Mouse (Mus musculus) lung, embryonic 14.5 days (tissue): Measurements from ENCODE around the gene Creld1. TPM values are rescaled to one million over a fixed set of nuclear protein-coding genes. Genes with fewer than 3 reads are reported as not detected.

Source experiments
- ATAC-seq: fragments of 200-750 bp; cut with Nextera tagmentation; 2 replicates; pipeline ENCODE4 v1.8.0; 2017; ENCODE audit warnings: mild to moderate bottlenecking, moderate TSS enrichment, moderate library complexity; ENCODE audit not compliant: insufficient read depth
- DNase-seq: peaks from one replicate; pipeline ENCODE4 v3.0.0-alpha.2; 2015
- H3K27ac ChIP-seq: fragments of 300-500 bp; sonication (generic); 2 replicates; pipeline ENCODE4 v1.5.1; 2014; ENCODE audit warnings: low read depth, mild to moderate bottlenecking, moderate library complexity
- H3K27me3 ChIP-seq: fragments of 300-500 bp; sonication (generic); 2 replicates; pipeline ENCODE4 v1.6.1; 2014; ENCODE audit warnings: low read length, control low read depth; ENCODE audit not compliant: insufficient read depth
- H3K36me3 ChIP-seq: fragments of 300-500 bp; sonication (generic); 2 replicates; pipeline ENCODE4 v1.6.1; 2014; ENCODE audit warnings: control low read depth; ENCODE audit not compliant: insufficient read depth
- H3K4me1 ChIP-seq: fragments of 300-500 bp; sonication (generic); 2 replicates; pipeline ENCODE4 v1.6.1; 2014; ENCODE audit warnings: antibody characterized with exemption, control low read depth; ENCODE audit not compliant: insufficient read depth
- H3K4me2 ChIP-seq: fragments of 300-500 bp; sonication (generic); 2 replicates; pipeline ENCODE4 v1.6.1; 2014; ENCODE audit warnings: mild to moderate bottlenecking
- H3K4me3 ChIP-seq: fragments of 300-500 bp; sonication (generic); 2 replicates; pipeline ENCODE4 v1.5.1; 2014; ENCODE audit warnings: low read depth, low read length
- H3K9ac ChIP-seq: fragments of 300-500 bp; sonication (generic); 2 replicates; pipeline ENCODE4 v1.6.1; 2014
- H3K9me3 ChIP-seq: fragments of 300-500 bp; sonication (generic); 2 replicates; pipeline ENCODE4 v1.6.1; 2016; ENCODE audit warnings: low read depth, low read length, control low read depth
- CTCF ChIP-seq: IDR thresholded peaks from 2 replicates; pipeline ENCODE4 v1.5.1; 2016; ENCODE audit warnings: antibody characterized with exemption, low read depth
- WGBS: fragments of 180-500 bp; shearing (Covaris S2); extraction: QIAGEN DNeasy Blood & Tissue Kit; methylation state at CpG from one replicate; pipeline ENCODE4 v1.1.7; 2014; 5-methylcytosine and 5-hydroxymethylcytosine counted together
- polyA plus RNA-seq: library from polyadenylated mRNA; unstranded; fragments of >200 nt; fragmentation: Nextera tagmentation; extraction: Ambion mirVana; gene quantifications from 2 replicates; pipeline ENCODE4 v1.2.1, GENCODE M21; 2014

Gene Creld1
- polyA plus RNA-seq, 1 experiment from 2014 or later, result 20.7 TPM

- peak; percentile 87 for DNase-seq
These were observed 13.7 kb upstream of the Creld1 start for GRCm38 (mm10) chr6:113469432-113469831.

DNA sequence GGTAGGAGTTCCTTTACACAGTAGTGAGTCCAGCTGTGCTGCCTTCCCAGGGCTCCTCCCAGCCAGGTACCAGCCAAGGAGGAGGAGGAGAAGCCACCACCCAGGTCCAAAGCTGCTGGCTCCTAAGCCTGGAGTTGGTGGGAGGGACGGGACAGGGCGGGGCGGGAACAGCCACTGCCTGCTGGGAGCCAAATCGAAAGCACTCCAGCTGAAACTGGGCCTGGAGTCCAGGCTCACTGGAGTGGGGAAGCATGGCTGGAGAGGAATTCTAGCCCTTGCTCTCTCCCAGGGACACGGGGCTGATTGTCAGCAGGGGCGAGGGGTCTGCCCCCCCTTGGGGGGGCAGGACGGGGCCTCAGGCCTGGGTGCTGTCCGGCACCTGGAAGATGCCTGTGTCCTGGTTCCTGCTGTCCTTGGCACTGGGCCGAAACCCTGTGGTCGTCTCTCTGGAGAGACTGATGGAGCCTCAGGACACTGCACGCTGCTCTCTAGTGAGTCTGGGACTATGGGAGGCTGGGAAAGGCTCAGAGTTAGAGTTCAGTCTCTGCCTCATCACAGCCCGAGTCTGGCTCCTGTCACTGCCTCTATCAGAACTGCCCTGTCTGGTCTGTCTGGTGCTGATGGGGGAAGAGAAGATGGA, 11.7 kb upstream of the Creld1 start, which contains the start of gene Il17rc:
Il17rc (plus strand) TSS at position 131 of the 640 bp plus-strand sequence.
- Histone ChIP-seq H3K9me3 (no peaks in the 10 kb centered on the region), H3K27me3 (peaks cover 12% of the 10 kb centered on the region; the same call in 1 of the 2 replicates), H3K4me3 (peak within 1 kb of the TSS; percentile 24; the same call in 1 of the 2 replicates), H3K36me3 (no peaks in the 10 kb centered on the region), H3K9ac (peak within 1 kb of the TSS; percentile 38), H3K27ac (0 out of 2 replicates have a peak within 1 kb of the TSS, but pooled peaks have one; percentile 32), H3K4me1 (no peaks in the 10 kb centered on the region), H3K4me2 (peak within 1 kb of the TSS; percentile 59)
- DNase-seq, result peak; percentile 60
- TF ChIP-seq CTCF, result no peak
- peak; percentile 48; the same call in 1 of the 2 replicates for ATAC-seq
- 17% methylated on average over 12 of the region's 12 CpGs for WGBS

More at GRCm38 (mm10) chr6:113469432-113469831, 13.7 kb upstream of the Creld1 start:
- Histone ChIP-seq H3K4me1 (no peaks in the 10 kb centered on the region), H3K9me3 (no peaks in the 10 kb centered on the region), H3K4me2 (peak overlapping the region; percentile 72), H3K36me3 (no peaks in the 10 kb centered on the region), H3K27ac (no peak overlapping the region), H3K4me3 (peak overlapping the region; percentile 36), H3K9ac (peak overlapping the region; percentile 43), H3K27me3 (peaks cover 12% of the 10 kb centered on the region; the same call in 1 of the 2 replicates)
- peak; percentile 88 for TF ChIP-seq CTCF
- 2% methylated on average over 31 of the region's 31 CpGs for WGBS
- peak; percentile 72 for ATAC-seq

DNA sequence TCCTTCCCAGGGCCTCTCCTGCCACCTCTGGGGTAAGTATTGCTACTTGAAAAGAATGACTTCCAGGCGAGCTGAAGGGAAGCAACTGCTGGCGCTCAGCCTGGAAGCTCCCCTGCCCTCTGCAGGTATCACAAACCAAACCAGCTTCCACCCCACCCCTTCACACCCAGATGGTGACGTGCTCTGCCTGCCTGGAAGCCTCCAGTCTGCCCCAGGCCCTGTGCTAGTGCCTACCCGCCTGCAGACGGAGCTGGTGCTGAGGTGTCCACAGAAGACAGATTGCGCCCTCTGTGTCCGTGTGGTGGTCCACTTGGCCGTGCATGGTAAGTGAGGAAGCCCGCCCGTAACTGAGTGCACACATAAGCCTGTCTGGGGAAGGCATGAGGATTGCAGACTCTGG, 11.0 kb upstream of the Creld1 start:
- no peak for ATAC-seq
- Histone ChIP-seq H3K27ac (no peak overlapping the region), H3K4me2 (peak overlapping the region; percentile 59; the same call in 1 of the 2 replicates)

GRCm38 (mm10) chr6:113473246-113473645, 9.9 kb upstream of the Creld1 start:
- ATAC-seq, result no peak
- H3K36me3 ChIP-seq, result no peaks in the 10 kb centered on the region
- H3K27me3 ChIP-seq, result peaks cover 12% of the 10 kb centered on the region; the same call in 1 of the 2 replicates
- WGBS, result 59% methylated on average over 2 of the region's 2 CpGs
- no peak overlapping the region for H3K4me2 ChIP-seq
- H3K4me3 ChIP-seq, result no peak overlapping the region
- H3K9ac ChIP-seq, result no peak overlapping the region
- H3K4me1 ChIP-seq, result no peaks in the 10 kb centered on the region
- H3K9me3 ChIP-seq, result no peaks in the 10 kb centered on the region
- no peak overlapping the region for H3K27ac ChIP-seq
- DNase-seq, result no peak
- no peak for TF ChIP-seq CTCF

More for the DNA sequence above, 11.0 kb upstream of the Creld1 start:
- Histone ChIP-seq H3K4me1 (no peaks in the 10 kb centered on the region), H3K9ac (no peak overlapping the region), H3K4me3 (no peak overlapping the region), H3K27me3 (peaks cover 12% of the 10 kb centered on the region; the same call in 1 of the 2 replicates), H3K9me3 (no peaks in the 10 kb centered on the region), H3K36me3 (no peaks in the 10 kb centered on the region)
- no peak; the same call in 1 of the 2 replicates for TF ChIP-seq CTCF
- 53% methylated on average over 10 of the region's 10 CpGs for WGBS
- DNase-seq, result no peak

DNA sequence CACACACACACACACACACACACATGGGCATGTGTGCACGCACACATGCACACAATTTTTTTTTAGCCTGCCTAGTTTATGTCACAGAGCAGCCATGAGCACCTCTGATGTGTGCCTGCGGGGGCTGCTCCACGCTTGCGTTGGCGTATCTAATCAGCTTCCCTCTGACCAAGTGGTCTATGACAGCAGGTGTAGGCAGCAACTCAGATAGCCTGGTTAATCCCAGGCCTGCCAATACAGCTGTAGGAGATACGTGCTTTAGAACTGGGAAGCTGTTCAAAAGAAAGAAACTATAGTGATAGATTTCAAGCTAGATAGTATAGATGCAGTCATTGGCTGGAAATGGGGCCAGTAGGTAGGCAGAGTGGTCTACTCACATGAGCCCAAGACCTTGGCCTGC, 9.4 kb upstream of the Creld1 start:
- no peak overlapping the region for H3K9ac ChIP-seq
- H3K4me1 ChIP-seq, result no peaks in the 10 kb centered on the region
- DNase-seq (no peak), ATAC-seq (no peak)
- 79% methylated on average over 6 of the region's 6 CpGs for WGBS
- no peaks in the 10 kb centered on the region for H3K9me3 ChIP-seq
- H3K36me3 ChIP-seq, result no peaks in the 10 kb centered on the region
- peaks cover 12% of the 10 kb centered on the region; the same call in 1 of the 2 replicates for H3K27me3 ChIP-seq
- no peak overlapping the region for H3K27ac ChIP-seq
- no peak overlapping the region for H3K4me3 ChIP-seq
- TF ChIP-seq CTCF, result no peak
- H3K4me2 ChIP-seq, result no peak overlapping the region

DNA sequence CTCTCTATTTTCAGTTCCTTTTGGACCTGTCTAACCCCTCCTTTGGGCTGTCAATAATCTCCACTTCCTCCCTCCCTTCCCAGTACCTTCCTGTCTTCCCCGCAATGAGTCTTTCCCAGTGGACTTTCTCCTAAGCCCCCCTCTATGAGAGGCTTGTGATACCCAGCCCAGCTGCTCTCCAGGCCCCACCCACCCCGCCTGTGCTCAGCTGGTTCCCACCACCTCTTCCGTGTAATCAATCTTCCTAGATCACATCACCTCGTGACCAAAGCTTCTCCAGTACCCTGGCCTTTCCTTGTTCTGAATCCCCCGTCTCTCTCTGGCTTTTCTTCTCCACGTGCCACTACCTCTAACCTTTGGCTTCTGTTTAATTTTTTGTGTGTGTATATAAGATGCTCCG, 5.7 kb upstream of the Creld1 start:
- Histone ChIP-seq H3K27me3 (peaks cover 16% of the 10 kb centered on the region), H3K9ac (no peak overlapping the region), H3K27ac (no peak overlapping the region), H3K4me1 (no peaks in the 10 kb centered on the region), H3K4me2 (no peak overlapping the region), H3K36me3 (no peaks in the 10 kb centered on the region), H3K9me3 (no peaks in the 10 kb centered on the region), H3K4me3 (no peak overlapping the region)
- no peak for DNase-seq
- TF ChIP-seq CTCF, result no peak
- no peak for ATAC-seq
- WGBS, result 23% methylated on average over 7 of the region's 7 CpGs

- Histone ChIP-seq H3K9me3 (no peaks in the 10 kb centered on the region), H3K9ac (no peak overlapping the region), H3K27me3 (peaks cover 22% of the 10 kb centered on the region), H3K27ac (no peak overlapping the region), H3K4me3 (no peak overlapping the region), H3K4me1 (no peaks in the 10 kb centered on the region), H3K36me3 (no peaks in the 10 kb centered on the region), H3K4me2 (no peak overlapping the region)
- no peak for DNase-seq
- ATAC-seq, result no peak
- no peak for TF ChIP-seq CTCF
- 73% methylated on average over 10 of the region's 10 CpGs for WGBS
These were observed 4.2 kb upstream of the Creld1 start for GRCm38 (mm10) chr6:113478906-113479305.
